Mouse (Mus musculus) stomach, postnatal 0 days (tissue): Measurements from ENCODE around the gene Rsph14.

ENCODE experiments used
- CTCF ChIP-seq: IDR thresholded peaks from 2 replicates; pipeline ENCODE4 v1.5.1; 2016; ENCODE audit warnings: antibody characterized with exemption, low read depth, mild to moderate bottlenecking, moderate library complexity
- EP300 ChIP-seq: optimal IDR thresholded peaks from 2 replicates; pipeline ENCODE3; 2016; ENCODE audit warnings: antibody characterized with exemption

DNA sequence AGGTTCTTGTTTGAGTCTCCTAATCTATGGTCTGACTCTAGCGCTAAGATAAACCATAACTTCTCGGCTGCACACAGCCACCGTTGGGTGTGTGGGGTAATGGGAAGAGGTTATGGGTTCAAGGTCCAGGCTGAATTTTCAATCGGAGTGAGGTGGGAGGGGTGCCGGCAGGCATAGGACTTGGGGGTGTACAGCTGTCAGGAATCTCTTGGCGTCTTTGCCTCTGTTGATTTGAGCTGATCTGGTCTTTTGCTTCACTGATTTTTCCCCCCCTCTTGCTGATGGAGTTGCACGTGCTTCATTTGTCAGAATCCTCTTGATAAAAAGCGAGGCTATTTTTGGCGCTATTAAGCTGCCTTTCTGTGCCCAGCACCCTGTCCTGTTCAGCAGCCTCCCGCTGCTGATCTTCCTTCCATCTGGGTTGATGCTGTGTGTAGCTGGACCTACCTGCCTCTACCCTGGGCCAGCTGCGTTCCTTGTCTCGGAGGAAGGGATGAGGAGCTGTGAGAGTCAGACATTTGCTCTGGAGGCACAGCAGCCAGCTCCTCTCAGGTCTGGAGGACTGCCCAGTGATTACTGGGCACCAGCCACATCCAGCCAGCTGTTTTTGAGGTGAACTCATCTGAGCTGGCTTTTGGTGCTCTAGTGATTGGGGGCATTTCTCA, 31.0 kb upstream of the Rsph14 start:
- no peak for TF ChIP-seq CTCF
- TF ChIP-seq EP300: no peak
